Mouse (Mus musculus) G1E (cell line): ENCODE measurements at regions not wholly inside any gene's neighbourhood (a gene's known extent, or its start where the extent isn't known, plus 50 kb on each side); places are given as distances from the start of the nearest gene placed in this dataset.

Source experiments
- ATAC-seq: 2 replicates; pipeline ENCODE4 v1.8.0; 2016; ENCODE audit warnings: mild to moderate bottlenecking; ENCODE audit not compliant: insufficient number of reproducible peaks, poor library complexity, low FRiP score, severe bottlenecking; ENCODE audit errors: extremely low read depth
- DNase-seq: peaks from one replicate; pipeline ENCODE4 v3.0.0; 2012; ENCODE audit warnings: low spot score
- H3K27me3 ChIP-seq: 2 replicates; pipeline ENCODE4 v1.6.1; 2012; ENCODE audit warnings: mild to moderate bottlenecking, low read length, inconsistent platforms; ENCODE audit not compliant: insufficient read depth
- H3K36me3 ChIP-seq: replicated peaks from 2 replicates; pipeline ENCODE3; 2012; ENCODE audit warnings: mild to moderate bottlenecking, inconsistent platforms
- H3K4me1 ChIP-seq: 2 replicates; pipeline ENCODE4 v1.6.1; 2012; ENCODE audit warnings: low read depth, low read length, inconsistent platforms, mixed read lengths; ENCODE audit not compliant: insufficient read depth
- H3K4me3 ChIP-seq: 2 replicates; pipeline ENCODE4 v1.5.1; 2012; ENCODE audit warnings: low read depth, mild to moderate bottlenecking, inconsistent platforms, low read length, moderate library complexity, mixed read lengths
- H3K9me3 ChIP-seq: replicated peaks from 2 replicates; pipeline ENCODE4 v1.6.1; 2012; ENCODE audit warnings: inconsistent platforms
- CTCF ChIP-seq: IDR thresholded peaks from 2 replicates; pipeline ENCODE4 v1.5.1; 2012; ENCODE audit warnings: low read depth, low read length, inconsistent platforms, mixed read lengths
- GATA1 ChIP-seq: IDR thresholded peaks from 2 replicates; pipeline ENCODE4 v1.6.1; 2012; ENCODE audit warnings: borderline replicate concordance, low read length, inconsistent platforms, mixed read lengths
- GATA2 ChIP-seq: IDR thresholded peaks from 2 replicates; pipeline ENCODE4 v1.6.1; 2012; ENCODE audit warnings: low read depth, low read length, inconsistent platforms, borderline replicate concordance
- POLR2AphosphoS5 ChIP-seq: IDR thresholded peaks from 2 replicates; pipeline ENCODE4 v1.6.1; 2012; ENCODE audit warnings: low read depth, low read length, inconsistent platforms; ENCODE audit not compliant: insufficient replicate concordance
- TAL1 ChIP-seq: conservative IDR thresholded peaks from 2 replicates; pipeline ENCODE4 v1.6.1; 2012; ENCODE audit warnings: low read depth, low read length, inconsistent platforms, mixed read lengths

DNA sequence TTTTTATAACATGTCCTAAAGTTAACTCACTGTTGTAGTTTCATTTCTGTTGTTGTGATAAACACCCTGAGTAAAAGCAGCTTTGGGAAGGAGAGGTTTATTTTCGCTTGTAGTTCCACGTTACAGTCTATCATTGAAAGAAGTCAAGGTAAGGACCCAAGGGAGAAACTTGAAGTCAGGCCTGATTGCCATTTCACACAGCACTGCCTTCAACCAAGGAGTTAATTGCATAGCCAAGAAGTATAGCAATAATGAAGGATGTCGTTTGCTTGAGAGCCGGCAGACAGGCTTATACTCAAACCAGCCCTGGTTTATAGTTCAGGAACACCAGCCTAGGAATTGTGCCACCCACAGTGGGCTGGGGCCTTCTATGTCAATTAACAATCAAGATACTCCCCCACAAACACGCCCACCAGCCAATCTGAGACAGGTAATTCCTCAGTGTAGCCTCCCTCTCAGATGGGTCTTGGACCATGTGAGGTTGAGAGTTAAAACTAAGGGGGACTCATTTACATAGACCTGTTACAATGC lies 59.9 kb upstream of the Mdm1 start:
- Histone ChIP-seq H3K27me3 (no peaks in the 10 kb centered on the region), H3K36me3 (no peaks in the 10 kb centered on the region), H3K9me3 (peaks cover 28% of the 10 kb centered on the region), H3K4me1 (no peaks in the 10 kb centered on the region), H3K4me3 (no peak overlapping the region)
- ATAC-seq (no peak), DNase-seq (no peak)
- TF ChIP-seq POLR2AphosphoS5 (no peak), CTCF (no peak), GATA1 (no peak), TAL1 (no peak), GATA2 (no peak)

- Histone ChIP-seq H3K27me3 (no peaks in the 10 kb centered on the region), H3K9me3 (peaks cover 25% of the 10 kb centered on the region), H3K36me3 (no peaks in the 10 kb centered on the region), H3K4me3 (no peak overlapping the region), H3K4me1 (no peaks in the 10 kb centered on the region)
- ATAC-seq (no peak), DNase-seq (no peak)
- TF ChIP-seq GATA1 (no peak), TAL1 (no peak), POLR2AphosphoS5 (no peak), CTCF (no peak), GATA2 (no peak)
These were observed 58.4 kb upstream of the Mdm1 start for GRCm38 (mm10) chr10:118083035-118083720.

- Histone ChIP-seq H3K4me3 (no peak overlapping the region), H3K36me3 (no peaks in the 10 kb centered on the region), H3K27me3 (no peaks in the 10 kb centered on the region), H3K4me1 (no peaks in the 10 kb centered on the region), H3K9me3 (peaks cover 25% of the 10 kb centered on the region)
- DNase-seq: no peak
- TF ChIP-seq CTCF (no peak), TAL1 (no peak), POLR2AphosphoS5 (no peak), GATA2 (no peak), GATA1 (no peak)
- no peak for ATAC-seq
These were observed 57.9 kb upstream of the Mdm1 start for GRCm38 (mm10) chr10:118083721-118084075.

- Histone ChIP-seq H3K4me1 (no peaks in the 10 kb centered on the region), H3K36me3 (no peaks in the 10 kb centered on the region), H3K4me3 (no peak overlapping the region), H3K9me3 (peaks cover 25% of the 10 kb centered on the region), H3K27me3 (no peaks in the 10 kb centered on the region)
- TF ChIP-seq GATA1 (no peak), CTCF (no peak), GATA2 (no peak), POLR2AphosphoS5 (no peak), TAL1 (no peak)
- ATAC-seq: no peak
- no peak for DNase-seq
These were observed 56.3 kb upstream of the Mdm1 start for GRCm38 (mm10) chr10:118085046-118085983.

- DNase-seq (no peak), ATAC-seq (no peak)
- Histone ChIP-seq H3K9me3 (peaks cover 31% of the 10 kb centered on the region), H3K27me3 (no peaks in the 10 kb centered on the region), H3K36me3 (no peaks in the 10 kb centered on the region), H3K4me1 (no peaks in the 10 kb centered on the region), H3K4me3 (no peak overlapping the region)
- TF ChIP-seq GATA2 (no peak), TAL1 (no peak), CTCF (no peak), POLR2AphosphoS5 (no peak), GATA1 (no peak)
These were observed 53.9 kb upstream of the Mdm1 start for GRCm38 (mm10) chr10:118087570-118088340.

DNA sequence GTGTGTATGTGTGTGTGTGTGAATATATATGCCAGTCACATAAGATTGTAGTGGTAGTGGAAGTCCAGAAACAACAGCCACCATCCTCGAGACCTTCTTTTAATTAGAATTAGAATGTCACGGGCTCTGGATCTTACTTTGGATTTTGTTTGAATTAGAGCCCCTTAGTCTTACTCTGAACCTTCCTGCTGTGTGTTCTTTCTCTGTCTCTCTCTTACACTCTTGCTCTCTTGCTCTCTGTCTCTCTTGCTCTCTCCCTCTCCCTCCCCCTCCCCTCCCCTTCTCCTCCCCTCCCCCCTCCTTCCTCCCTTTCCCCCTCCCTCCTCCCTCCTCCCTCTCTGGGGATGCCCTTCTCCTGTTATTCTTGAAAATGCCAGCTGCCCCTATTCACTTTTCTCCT lies 53.1 kb upstream of the Mdm1 start:
- ATAC-seq: no peak
- peaks cover 29% of the 10 kb centered on the region for H3K9me3 ChIP-seq
- no peaks in the 10 kb centered on the region for H3K36me3 ChIP-seq
- no peak for TF ChIP-seq GATA1
- TF ChIP-seq GATA2: no peak
- TF ChIP-seq TAL1: no peak
- no peak for TF ChIP-seq POLR2AphosphoS5
- TF ChIP-seq CTCF: no peak
- no peaks in the 10 kb centered on the region for H3K27me3 ChIP-seq
- no peaks in the 10 kb centered on the region for H3K4me1 ChIP-seq
- no peak overlapping the region for H3K4me3 ChIP-seq
- DNase-seq: no peak
